Mouse (Mus musculus): ENCODE measurements at regions not wholly inside any gene's neighbourhood (a gene's known extent, or its start where the extent isn't known, plus 50 kb on each side); places are given as distances from the start of the nearest gene placed in this dataset.
A peak's percentile ranks its signal among the peaks of the same experiment; 100 is the strongest.

DNA sequence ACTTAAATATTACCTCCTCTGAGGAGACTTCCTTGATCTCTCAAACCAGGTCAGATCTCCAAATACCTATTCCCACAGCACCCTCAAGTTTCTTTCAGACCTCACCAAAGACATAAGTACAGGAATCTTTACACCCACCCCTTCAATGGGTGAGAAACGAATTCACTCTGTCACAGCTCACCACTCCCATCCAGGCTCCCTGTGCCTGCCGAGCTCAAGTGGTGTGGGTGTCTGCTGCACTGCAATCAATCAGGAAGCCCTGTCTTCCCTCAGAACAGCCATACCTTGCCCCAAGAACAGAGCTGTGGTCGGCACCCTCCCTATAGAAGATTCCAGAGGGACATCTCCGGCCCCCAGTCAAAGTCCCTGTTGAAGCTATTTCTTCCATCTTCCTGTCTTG, 116.2 kb upstream of the Nectin1 start:
- no peak for DNase-seq

DNA sequence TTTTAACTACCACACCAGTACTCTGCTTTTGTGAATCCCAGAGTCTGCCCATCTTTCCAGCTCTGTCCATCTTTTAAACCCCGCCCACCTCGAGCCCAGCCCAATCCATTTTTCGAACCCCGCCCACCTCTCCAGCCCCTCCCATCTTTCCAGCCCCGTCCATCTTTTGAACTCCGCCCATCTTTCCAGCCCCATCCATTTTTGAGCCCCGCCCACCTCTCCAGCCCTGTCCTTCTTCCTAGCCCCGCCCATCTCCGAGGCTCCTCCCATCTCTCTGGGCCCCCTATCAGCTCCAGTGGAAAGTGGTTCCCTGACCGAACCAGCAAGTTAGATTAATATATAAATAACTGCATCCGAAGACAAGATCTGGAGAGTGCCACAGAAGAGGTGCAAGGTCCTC, 115.0 kb upstream of the Nectin1 start:
- no peak for DNase-seq

DNA sequence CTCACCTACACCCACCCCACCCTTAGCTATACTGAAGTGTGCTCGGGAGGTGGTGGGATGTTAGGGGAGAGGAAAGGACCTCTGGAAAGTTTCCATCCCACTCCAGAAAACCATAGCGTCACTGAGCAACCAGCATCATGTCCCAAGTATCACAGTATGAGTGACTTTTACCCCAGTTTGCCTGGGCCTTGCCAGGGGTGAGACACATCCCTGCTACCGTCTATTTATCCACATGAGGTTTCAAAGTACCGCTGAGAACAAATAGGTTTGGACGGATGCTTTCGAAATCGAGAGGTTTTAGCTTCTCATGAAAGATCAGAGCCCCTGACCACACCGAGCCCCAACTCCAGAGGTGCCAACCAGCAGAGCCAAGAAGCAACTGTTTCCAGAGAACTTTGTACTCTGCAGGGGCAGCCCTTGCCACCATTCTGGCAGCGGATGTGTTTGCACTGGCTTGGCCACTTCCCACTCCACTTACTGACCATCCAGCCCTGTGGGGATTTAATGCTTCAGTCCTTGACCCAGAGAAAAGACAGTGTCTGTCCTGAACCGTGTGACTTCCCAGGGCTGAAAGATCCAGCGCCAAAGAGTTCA, 107.3 kb upstream of the Nectin1 start:
- DNase-seq: no peak

DNA sequence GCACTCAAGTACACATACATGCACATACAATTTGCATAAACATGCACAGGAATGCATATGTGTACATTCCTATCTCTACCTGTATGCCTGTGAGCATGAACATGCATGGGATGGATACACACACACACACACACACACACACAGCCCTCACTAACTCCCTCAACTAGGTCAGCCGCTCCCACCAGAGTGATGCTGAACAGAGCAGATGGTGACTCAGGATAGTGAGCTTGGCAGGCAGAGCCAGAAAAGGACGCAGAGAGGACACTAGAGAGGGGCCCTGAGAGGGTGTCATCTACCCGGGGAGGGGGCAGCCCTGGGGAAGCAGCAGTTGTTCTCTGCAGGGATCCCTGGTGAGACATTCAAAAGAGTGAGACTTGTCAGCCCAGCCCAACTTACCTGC, 85.6 kb upstream of the Nectin1 start:
- peak; percentile 42 to 44 for DNase-seq

DNA sequence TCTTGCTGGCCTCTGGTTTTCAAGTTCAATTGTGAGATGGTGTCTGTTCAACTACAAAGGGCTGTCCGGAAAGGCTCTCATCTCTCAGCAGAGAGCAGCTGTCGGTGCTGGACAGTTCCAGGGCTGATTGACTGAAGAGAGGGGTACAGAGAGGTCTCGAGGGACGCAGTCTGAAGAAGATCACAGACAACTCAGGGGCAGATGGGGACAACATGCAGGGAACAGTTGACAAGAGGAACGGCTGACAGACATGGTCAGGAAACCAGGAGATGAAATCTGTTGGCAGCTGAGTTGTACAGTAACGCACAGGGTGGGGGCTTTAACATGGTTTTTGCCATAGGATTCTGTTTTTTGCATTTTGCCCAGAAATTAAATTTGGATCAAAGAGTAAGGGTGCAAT, 84.5 kb upstream of the Nectin1 start:
- DNase-seq: no peak

DNA sequence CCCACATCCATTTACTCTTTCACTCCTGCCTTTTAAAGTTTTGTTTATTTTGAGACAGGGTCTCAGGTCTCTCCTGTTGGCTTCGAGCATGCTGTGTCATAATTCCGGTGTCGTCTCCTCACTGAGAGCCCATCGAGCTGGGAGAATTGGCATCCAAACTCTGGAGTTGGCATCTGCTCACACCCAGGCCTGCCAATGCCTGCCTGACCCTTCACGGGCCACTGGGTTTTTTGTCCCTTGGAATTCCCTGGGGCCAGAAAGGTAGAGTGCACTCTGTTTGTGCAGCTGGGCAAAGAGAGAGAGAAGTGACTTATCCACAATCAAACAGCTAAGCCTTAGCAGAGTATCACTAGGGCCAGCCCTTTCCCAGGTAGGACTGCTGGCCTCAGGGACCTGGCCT, 83.6 kb upstream of the Nectin1 start:
- DNase-seq: peak; percentile 66 to 70

DNA sequence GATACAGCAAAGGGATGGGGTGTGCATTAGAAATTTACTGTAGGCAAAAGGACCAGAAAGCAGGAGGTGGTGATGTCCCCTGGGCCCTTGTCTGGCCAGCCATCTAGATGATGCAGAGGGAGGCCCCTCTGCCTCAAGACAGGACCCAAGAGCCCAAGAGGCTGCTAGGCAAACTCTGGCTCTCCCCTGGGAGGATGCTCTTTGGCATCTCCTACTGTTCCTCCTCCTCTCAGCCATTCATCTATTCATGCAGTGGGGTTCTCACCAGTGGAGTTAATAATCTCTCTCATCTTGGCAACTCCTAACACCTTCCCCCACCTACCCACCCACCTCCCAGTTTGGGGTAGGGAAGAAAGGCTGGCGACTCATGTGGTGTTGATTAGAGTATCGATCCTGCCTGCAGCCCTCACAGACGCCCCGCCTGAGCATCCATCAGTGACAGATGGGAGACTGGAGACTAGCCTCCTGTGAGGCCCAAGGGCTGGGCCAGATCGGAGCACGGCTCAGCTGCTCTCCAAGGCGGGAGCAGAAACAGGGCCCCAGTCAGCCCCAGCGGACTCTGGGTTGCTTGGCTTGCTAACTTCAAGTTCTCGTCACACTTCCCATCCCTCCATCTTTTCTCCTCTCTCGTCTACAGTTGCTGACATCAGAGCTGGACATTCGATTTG, 82.8 kb upstream of the Nectin1 start:
- no peak for DNase-seq

DNA sequence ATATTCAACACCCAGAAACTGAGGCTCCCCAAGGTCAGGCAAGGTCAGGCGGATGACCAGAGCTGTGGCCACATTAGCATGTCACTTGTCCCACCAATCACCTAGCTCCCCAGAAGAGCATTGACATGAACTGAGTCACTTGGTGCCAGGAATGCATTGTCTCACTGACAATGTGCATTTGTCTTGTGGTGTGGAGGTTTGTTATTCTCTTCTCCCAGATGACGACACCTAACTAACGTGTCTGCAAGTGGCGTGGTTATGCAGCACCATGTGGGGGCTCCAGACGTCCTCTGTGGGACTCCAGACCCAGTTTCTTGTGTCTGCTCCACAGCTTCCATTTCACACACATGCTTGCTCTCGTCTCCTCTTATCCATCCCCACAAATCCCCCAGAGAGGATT, 82.1 kb upstream of the Nectin1 start:
- no peak for DNase-seq

DNA sequence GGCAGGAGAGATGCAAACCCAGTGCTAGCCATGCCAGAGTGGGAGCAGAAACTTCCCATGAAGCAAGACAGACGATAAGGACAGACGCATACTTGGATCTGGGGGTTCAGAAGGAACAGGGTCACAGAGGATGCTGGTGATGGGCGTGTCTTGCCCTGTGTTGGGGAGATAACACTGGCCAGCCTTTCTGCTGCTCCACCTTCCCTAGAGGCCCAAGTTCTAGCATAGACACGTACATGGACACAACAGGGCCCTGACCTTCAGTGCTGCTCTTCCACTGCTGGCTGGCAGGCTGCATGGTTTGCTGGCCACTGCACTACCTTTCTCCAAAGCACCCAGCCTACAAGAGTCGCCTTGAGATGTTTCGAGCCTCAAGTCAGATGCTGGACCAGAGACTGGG, 76.4 kb upstream of the Nectin1 start:
- no peak for DNase-seq

DNA sequence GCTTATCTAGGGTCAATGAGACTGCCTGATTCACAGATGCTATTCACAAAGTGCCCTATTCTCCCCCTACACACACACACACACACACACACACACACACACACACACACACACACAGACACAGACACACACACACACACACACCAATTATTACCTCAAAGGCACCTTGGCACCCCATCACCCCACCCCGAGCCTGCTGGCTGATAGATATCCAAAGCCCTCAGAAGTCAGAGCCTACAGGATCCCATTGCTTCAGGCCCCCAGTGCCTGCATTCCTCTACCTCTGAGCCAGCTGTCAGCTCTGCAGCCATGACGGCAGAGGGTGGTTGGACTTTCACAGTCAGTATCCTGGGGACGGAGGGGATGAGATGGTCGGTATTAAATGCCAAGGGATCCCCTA, 75.8 kb upstream of the Nectin1 start:
- no peak for DNase-seq

DNA sequence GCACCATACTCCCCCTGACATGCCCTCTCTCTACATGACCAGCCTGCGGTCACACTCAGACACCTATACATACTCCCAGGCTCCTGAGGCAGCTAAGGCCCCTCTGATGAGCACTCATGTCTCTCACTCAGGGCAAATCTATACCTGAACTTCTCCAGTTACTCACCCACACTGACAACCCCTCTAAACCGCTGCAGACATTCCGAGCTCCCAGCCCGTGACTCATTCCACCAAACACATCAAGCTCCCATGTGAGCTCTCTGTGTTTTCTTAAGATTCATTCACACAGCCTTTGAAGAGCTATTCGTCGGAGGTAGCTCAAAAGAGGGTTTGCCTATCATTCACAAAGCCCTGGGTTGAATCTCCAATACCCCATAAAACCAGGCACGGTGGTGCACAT, 75.1 kb upstream of the Nectin1 start:
- DNase-seq: no peak

DNA sequence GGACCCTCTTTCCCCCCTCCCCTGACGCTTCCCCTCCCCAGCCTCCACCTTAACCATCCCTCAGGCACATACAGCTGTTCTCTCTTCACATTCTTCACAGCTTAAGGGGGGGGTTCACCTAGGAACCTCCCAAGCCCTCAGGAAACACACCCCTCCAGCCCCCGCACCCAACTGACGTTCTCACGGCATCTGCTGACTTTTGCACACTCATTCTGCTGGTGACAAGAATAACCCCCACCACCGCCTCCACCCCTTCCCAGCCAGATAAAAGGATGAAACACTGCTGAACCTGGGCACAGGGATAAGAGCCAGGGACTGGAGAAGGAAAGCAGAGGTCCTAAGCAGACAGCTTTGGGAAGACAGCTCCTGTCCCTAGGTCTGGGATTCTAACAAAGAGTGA, 73.2 kb upstream of the Nectin1 start:
- DNase-seq: no peak

DNA sequence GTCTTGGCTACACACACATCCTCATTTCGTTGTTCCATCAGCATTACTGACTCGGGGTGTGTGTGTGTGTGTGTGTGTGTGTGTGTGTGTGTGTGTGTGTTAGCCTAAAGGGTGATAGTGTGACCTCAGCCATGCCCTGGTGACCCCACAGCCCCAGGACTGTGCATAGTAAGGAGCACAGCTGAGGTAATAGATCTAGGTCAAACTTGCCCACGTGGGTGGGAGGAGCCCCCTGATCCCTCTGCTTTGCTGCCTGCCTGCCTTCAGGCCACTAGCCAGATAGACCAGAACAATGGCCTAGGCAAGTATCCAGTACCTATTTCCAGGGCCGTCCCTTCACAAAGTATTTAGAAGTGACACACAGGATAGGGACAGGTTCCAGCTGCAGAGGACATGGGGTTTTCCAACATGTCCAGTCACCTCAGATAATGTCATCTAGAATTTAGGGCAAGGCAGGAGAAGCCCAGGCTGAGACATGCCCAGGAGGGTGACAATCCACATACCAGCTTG, 70.6 kb upstream of the Nectin1 start:
- no peak for DNase-seq

DNA sequence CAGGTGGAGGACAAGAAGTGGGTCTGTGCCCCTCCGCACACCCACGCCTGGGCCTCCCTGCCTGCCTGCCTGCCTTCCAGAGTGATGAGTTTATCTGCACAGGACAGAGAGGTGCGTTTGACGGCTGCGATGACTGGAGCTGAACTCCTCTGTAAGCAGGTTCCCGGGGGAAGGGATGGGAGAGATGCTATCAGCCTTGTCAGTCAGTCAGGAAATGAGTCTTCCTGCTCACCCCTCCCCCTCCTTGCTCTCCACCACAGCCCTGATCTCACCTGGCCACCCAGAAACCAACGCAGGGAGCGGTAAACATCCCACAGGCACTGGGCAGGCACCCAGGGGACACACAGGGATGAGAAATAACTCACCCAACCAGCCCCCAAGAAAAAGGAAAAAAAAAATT, 69.5 kb upstream of the Nectin1 start:
- DNase-seq: no peak

DNA sequence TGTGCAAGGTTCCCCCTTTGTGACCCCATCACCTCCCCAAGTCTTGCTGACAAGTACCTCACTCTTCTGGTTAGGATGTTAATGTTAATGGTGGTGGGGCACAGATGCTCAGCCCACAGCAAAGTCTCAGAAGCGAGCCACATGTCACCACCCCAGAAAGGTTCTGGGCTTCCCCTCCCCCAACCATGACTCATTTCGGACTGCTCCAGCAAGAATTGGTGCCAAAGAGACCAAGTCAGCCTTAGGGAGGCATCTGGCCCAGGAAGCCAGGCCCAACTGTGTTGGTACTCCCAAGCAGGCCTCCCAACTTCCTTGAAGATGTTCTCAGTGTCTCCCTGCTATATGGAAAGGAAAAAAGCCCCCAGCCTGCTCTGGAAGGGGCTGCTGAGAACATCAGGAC, 67.8 kb upstream of the Nectin1 start:
- DNase-seq: no peak

DNA sequence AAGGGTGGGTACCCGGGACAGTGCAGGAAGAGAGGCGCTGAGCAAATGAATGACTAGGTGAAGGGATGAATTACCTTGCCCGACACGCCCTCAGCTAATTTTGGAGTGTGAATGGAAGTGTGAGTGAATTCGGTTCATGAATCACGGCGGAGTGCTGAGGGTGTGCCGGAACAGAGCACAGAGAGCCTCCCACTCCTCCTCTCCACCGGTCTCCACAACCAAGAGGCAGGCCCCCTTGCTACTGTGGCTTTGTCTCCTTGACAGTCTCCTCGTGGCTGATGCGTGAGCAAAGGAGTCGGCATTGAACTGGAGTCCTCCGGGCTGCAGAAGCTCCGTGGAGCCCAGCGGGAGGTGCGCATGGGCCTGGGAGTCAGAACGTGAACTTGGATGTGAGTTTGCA, 64.5 kb upstream of the Nectin1 start:
- no peak for DNase-seq

DNA sequence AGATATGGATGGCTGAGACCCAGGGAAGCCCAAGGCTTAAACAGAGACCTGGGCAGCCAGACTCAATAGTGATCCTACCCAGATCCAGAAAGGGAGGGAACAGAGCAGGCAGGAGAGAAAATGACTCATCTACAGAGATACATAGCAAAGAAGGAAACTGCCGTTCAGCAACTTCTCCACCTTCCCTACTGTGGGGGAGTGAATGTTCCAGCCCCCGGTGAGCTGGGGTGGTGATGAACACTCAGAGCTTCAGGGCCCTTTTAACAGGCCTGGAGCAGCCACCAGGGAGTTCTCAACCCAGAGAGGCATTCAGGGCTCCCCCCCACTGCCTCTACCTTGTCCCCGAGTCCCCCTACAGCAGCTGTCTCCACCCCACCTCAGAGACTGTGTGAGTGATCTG, 62.5 kb upstream of the Nectin1 start:
- DNase-seq: no peak

DNA sequence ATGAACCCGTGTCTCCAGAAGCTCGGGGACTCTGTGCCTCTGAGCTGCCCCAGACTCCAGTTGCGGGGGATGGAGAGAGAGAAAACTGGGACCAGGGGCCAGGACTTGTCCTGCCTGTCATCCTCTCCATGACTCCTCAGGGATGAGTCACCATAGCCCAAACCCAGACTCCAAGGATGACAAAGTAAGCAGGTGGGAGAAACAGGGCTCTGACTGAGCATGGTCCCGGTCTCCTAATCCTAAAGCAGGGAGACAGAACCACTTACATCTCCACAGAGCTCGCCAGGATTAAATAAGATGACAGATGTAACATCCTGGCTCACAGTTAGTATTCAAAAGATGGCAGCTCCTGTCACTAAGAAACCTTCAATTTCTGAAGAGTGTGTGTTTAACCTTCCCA, 61.7 kb upstream of the Nectin1 start:
- DNase-seq: no peak

DNA sequence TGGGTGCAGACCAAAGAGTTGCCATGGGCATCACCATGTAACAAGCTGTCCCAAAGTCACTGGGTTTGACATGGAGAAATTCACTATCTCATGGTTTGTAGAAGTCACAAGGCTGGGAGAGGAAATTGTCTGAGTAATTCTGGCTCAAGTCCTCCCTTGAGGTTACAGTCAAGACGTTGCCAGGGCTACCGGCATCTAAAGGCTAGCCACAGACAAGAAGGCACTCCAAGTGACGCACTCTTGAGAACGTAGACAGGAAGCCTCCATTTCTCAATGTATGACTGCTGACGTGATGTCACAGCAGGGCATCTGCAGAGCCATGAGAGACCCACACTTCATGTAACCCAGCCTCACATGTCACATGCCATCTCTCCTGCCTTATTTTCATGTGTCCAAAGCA, 59.2 kb upstream of the Nectin1 start:
- DNase-seq: no peak

DNA sequence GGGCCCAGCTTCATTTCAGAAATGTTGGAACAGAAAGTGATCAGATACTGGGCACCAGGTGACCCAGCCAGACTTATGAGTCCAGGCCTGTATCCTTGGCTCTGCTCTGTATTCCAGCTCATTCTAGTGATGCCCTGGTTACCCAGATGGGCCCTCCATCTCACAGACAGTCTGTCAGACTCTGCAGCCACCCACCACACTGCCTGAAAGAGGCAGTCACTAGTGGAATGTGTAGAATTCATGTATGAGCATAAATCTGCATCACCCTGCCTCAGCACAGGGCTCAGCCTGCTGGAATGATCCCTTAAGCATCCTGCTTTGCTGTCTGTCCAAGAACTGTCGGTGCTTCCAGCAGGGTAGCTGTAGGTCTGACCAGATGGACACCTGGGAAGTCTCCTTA, 51.8 kb upstream of the Nectin1 start:
- DNase-seq: no peak

DNA sequence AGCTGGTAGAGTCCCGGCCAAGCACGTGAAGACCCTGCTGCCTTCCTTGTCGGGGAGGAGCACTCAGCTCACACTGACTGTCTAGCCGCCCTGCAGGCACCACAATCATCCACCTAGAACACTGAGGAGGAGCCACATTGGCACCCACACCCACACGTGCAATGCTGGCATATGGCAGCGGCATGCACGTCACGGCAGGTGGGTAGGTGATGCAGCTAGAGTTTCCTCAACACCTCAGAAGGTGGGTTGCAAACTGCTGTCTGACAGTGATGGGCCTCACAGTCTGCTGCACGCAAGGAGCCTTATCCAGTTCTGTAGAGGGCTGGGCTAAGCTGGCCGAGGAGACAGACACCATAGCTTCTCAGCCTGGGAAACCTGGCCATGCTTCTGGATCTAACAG, 51.2 kb upstream of the Nectin1 start:
- DNase-seq: no peak

Measured in cerebellum, postnatal 14 days (tissue).